Mouse (Mus musculus) hindbrain, embryonic 13.5 days (tissue): ENCODE results near the gene Arhgef7. TPM values are rescaled to one million over a fixed set of nuclear protein-coding genes. Genes with fewer than 3 reads are reported as not detected.

Experiments
- ATAC-seq: fragments of 200-750 bp; cut with Nextera tagmentation; 2 replicates; pipeline ENCODE4 v1.8.0; 2017; ENCODE audit warnings: moderate TSS enrichment; ENCODE audit not compliant: low FRiP score
- H3K27ac ChIP-seq: fragments of 300-500 bp; sonication (generic); 2 replicates; pipeline ENCODE4 v1.5.1; 2015; ENCODE audit warnings: inconsistent platforms, mild to moderate bottlenecking, moderate library complexity
- H3K27me3 ChIP-seq: fragments of 300-500 bp; sonication (generic); 2 replicates; pipeline ENCODE4 v1.6.1; 2015; ENCODE audit warnings: mild to moderate bottlenecking, inconsistent platforms
- H3K36me3 ChIP-seq: fragments of 300-500 bp; sonication (generic); 2 replicates; pipeline ENCODE4 v1.6.1; 2015; ENCODE audit warnings: mild to moderate bottlenecking, inconsistent platforms
- H3K4me1 ChIP-seq: fragments of 300-500 bp; sonication (generic); replicated peaks from 2 replicates; pipeline ENCODE4 v1.6.1; 2015; ENCODE audit warnings: inconsistent platforms
- H3K4me2 ChIP-seq: fragments of 300-500 bp; sonication (generic); 2 replicates; pipeline ENCODE4 v1.6.1; 2015; ENCODE audit warnings: inconsistent platforms, mild to moderate bottlenecking, moderate library complexity
- H3K4me3 ChIP-seq: fragments of 300-500 bp; sonication (generic); 2 replicates; pipeline ENCODE4 v1.5.1; 2015; ENCODE audit warnings: mild to moderate bottlenecking, inconsistent platforms
- H3K9ac ChIP-seq: fragments of 300-500 bp; sonication (generic); 2 replicates; pipeline ENCODE4 v1.6.1; 2015; ENCODE audit warnings: mild to moderate bottlenecking, inconsistent platforms
- H3K9me3 ChIP-seq: fragments of 300-500 bp; sonication (generic); 2 replicates; pipeline ENCODE4 v1.6.1; 2016; ENCODE audit warnings: inconsistent platforms
- WGBS: fragments of 180-500 bp; shearing (Covaris S2); methylation state at CpG from one replicate; pipeline ENCODE4 v1.1.7; 2015; 5-methylcytosine and 5-hydroxymethylcytosine counted together
- polyA plus RNA-seq: library from polyadenylated mRNA; unstranded; fragments of >200 nt; fragmentation: Nextera tagmentation; extraction: Ambion mirVana; gene quantifications from 2 replicates; pipeline ENCODE4 v1.2.1, GENCODE M21; 2015

Gene Arhgef7
- polyA plus RNA-seq, 1 experiment from 2014 or later: 62.5 TPM

DNA sequence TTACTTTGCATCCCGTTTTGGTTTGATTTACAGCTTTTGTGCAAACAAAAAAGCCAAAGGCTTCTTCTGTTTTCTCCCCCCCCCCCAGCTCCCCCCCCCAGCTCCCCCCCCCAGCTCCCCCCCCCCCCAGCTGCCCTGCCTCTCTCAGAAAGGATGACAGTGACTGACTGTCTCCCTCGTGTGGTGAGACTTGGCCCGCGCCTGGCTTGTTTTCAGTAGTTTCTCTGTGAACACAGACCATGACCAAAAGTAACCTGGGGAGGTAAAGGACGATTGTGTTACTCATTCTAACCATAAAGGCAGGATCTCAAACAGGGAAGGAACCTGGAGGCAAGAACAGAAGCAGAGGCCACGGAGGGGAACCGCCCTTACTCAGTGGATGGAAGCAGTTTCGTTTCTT, 60.7 kb downstream of the Arhgef7 start:
- no peaks in the 10 kb centered on the region; the same call in 1 of the 2 replicates for H3K4me1 ChIP-seq
- WGBS: 61% methylated on average over 8 of the region's 8 CpGs
- H3K27me3 ChIP-seq: no peaks in the 10 kb centered on the region
- H3K9ac ChIP-seq: no peak overlapping the region
- H3K27ac ChIP-seq: no peak overlapping the region
- H3K9me3 ChIP-seq: no peaks in the 10 kb centered on the region
- no peak for ATAC-seq
- H3K4me2 ChIP-seq: no peak overlapping the region
- peaks cover 42% of the 10 kb centered on the region for H3K36me3 ChIP-seq
- no peak overlapping the region for H3K4me3 ChIP-seq

DNA sequence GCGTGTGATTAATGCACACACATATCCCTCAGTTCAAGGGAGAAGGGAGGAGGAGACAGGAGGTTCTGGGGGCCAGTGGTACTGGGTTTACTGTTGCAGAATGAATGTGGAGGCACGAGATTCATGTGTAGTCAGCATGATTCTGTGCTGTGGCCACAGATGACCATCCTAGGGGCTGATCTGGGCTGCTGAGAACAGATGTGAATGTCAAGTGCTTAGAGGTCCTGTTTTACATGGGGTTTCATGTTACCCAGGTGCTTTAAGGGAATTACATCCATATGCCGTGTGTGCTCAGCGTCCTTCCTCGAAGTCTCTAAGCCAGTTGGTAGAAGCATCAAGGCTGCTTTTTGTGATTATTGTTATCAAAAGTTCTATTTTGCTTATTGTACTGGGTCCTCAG, 61.6 kb downstream of the Arhgef7 start:
- Histone ChIP-seq H3K4me1 (no peaks in the 10 kb centered on the region; the same call in 1 of the 2 replicates), H3K4me2 (no peak overlapping the region), H3K9ac (no peak overlapping the region), H3K27me3 (no peaks in the 10 kb centered on the region), H3K4me3 (no peak overlapping the region), H3K9me3 (no peaks in the 10 kb centered on the region), H3K27ac (no peak overlapping the region), H3K36me3 (peaks cover 42% of the 10 kb centered on the region)
- 90% methylated on average over 5 of the region's 5 CpGs for WGBS
- ATAC-seq: no peak

DNA sequence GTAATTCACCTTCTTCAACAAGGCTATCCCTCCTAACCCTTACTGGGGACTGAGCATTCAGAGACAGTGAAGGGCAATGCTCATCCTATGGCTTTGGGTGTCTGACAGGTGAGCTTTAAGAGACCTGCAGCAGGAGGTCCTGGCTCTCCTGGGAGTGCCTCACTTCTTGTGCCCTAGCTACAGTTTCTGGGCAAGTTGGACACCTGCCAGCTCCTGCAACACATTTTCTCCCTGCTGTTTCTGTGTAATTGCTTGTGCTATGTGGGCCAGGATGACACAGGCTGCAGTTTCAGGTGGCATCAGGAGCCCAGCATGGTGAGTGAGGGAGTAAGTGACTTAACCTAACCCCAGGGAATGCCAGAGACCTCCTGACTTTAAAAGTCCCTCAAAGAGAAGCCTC, 67.4 kb downstream of the Arhgef7 start:
- Histone ChIP-seq H3K36me3 (peaks cover 54% of the 10 kb centered on the region), H3K27ac (peak overlapping the region; percentile 48), H3K4me2 (no peak overlapping the region), H3K27me3 (no peaks in the 10 kb centered on the region), H3K9me3 (no peaks in the 10 kb centered on the region), H3K4me1 (peaks cover 24% of the 10 kb centered on the region), H3K9ac (no peak overlapping the region), H3K4me3 (no peak overlapping the region)
- no peak for ATAC-seq

DNA sequence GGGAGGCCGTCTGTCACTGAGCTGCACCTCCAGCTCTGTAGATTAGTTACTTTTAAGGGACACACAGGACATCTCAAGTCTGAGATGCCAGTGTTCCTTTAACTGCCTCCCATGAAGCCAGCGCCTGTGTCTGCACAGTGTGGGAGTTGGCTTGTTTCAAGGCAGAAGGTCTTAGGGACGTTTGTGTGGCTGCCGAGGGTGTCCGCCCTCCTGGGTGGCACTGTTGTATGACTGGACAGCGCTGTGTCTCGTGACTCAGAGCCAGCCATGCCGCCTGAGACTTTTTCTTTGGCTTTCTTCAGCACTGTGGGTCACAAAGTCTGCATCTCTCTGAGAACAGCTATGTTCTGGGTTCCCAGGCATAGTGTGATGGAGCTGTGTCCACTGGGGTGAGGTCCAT, 69.6 kb downstream of the Arhgef7 start:
- no peaks in the 10 kb centered on the region for H3K27me3 ChIP-seq
- H3K27ac ChIP-seq: peak overlapping the region; percentile 72
- 86% methylated on average over 8 of the region's 8 CpGs for WGBS
- peaks cover 24% of the 10 kb centered on the region for H3K4me1 ChIP-seq
- H3K36me3 ChIP-seq: peaks cover 61% of the 10 kb centered on the region
- ATAC-seq: 0 out of 2 replicates have a peak, but pooled peaks have one; percentile 25
- no peak overlapping the region for H3K4me3 ChIP-seq
- H3K9ac ChIP-seq: no peak overlapping the region
- no peaks in the 10 kb centered on the region for H3K9me3 ChIP-seq
- H3K4me2 ChIP-seq: no peak overlapping the region

DNA sequence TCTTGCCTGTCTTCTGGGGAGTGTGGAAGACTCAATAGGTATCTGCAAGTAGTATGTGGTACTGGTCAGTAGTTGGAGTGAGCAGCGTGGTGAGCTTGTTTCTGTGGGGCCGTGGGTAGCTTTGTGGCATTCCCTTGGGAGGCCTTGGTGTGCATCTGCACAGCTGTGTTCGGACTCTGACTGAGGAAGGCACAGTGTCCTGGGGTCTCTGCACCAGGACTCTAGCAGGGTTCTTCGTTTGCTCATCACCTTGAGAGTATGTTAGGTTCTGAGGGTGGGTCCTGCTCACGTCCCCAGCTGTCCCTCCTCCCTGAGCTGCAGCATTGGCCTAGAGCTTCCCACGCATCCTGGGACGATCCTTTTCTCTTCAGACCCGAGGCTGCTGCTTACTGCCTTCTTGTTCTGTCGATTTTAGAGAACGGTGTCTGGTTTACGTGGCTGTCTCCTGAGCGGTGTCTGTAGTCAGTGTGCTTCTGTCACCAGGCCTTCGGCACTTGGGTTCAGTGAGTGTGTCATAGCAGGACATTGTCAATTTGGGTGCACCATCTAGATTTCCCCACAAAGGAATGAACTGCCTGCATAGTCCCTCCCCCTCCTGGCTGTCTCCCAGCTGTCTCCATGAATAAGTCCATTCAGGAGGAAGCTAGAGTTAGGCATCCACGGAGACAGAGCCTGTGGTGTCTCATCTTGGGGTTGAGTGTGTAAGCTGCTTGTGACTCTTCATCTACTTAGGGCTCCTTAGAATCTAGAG, 70.4 kb downstream of the Arhgef7 start:
- H3K27ac ChIP-seq: peak overlapping the region; percentile 72
- H3K4me3 ChIP-seq: no peak overlapping the region
- no peak overlapping the region for H3K9ac ChIP-seq
- peaks cover 60% of the 10 kb centered on the region for H3K36me3 ChIP-seq
- ATAC-seq: peak; percentile 40; the same call in 1 of the 2 replicates
- H3K4me2 ChIP-seq: no peak overlapping the region
- H3K4me1 ChIP-seq: peaks cover 24% of the 10 kb centered on the region
- WGBS: 69% methylated on average over 14 of the region's 14 CpGs
- H3K9me3 ChIP-seq: no peaks in the 10 kb centered on the region
- H3K27me3 ChIP-seq: no peaks in the 10 kb centered on the region

DNA sequence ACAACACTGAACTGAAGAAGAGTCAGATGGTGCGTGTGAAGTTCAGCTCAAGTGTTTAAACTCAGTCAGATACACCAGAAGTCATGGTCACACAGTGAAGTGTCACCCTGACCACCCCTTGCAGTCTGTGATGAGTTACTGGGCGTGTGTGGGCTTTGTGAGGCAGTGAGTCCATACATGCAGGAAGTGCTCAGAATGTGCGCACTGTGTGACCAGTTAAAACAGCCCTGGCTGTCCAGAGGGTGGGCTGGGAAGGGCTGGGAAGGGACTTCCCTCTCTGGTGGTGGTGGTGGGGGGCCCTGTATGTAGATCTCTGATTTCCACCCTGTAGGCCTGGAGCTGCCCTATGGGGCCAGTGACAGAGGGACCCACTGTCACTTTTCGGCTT, 71.0 kb downstream of the Arhgef7 start:
- H3K27me3 ChIP-seq: no peaks in the 10 kb centered on the region
- no peak overlapping the region for H3K9ac ChIP-seq
- H3K36me3 ChIP-seq: peaks cover 60% of the 10 kb centered on the region
- H3K9me3 ChIP-seq: no peaks in the 10 kb centered on the region
- H3K4me2 ChIP-seq: no peak overlapping the region
- H3K27ac ChIP-seq: peak overlapping the region; percentile 48; the same call in 1 of the 2 replicates
- H3K4me1 ChIP-seq: peaks cover 24% of the 10 kb centered on the region
- 0 out of 2 replicates have a peak, but pooled peaks have one; percentile 16 for ATAC-seq
- H3K4me3 ChIP-seq: no peak overlapping the region
- WGBS: 83% methylated on average over 4 of the region's 4 CpGs

DNA sequence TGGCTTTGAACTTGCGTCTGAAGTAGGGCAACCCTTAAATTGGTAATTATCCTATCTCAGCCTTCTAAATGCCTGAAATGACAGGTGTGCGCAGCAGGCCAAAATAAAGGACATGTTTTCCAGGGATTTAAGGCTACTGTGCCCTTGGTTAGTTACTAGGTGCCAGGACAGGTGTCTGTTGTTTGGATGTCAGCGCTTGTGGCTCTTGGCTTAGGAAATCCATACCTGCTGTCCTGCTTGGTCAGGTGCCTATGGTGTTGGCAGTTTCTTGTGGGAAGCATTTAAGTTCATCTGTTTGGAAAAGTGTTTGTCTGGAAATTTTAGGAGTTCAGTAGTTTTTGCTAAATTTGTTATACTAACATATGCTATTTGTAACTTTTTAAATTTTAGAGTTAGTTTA, 71.6 kb downstream of the Arhgef7 start:
- Histone ChIP-seq H3K36me3 (peaks cover 62% of the 10 kb centered on the region), H3K4me1 (peaks cover 24% of the 10 kb centered on the region), H3K4me3 (no peak overlapping the region), H3K27ac (no peak overlapping the region), H3K4me2 (no peak overlapping the region), H3K27me3 (no peaks in the 10 kb centered on the region), H3K9me3 (no peaks in the 10 kb centered on the region), H3K9ac (no peak overlapping the region)
- ATAC-seq: no peak
- WGBS: 97% methylated on average over 3 of the region's 3 CpGs

DNA sequence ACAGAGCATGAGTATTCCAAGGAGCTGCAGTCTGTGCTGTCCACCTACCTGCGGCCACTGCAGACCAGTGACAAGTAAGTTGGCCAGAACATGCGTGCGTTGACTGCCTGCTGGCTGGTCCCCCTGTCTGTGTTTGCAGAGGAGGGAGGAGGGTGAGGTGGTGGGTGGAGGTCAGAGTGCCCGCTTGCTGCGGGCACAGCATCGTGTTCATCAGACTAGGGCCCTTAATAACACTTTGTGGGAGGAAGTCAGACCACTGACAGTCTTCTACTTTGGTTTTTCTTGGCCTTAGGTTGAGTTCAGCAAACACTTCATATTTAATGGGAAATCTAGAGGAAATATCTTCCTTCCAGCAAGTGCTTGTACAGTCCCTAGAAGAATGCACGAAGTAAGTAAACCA, 73.0 kb downstream of the Arhgef7 start:
- Histone ChIP-seq H3K9me3 (no peaks in the 10 kb centered on the region), H3K4me2 (no peak overlapping the region), H3K9ac (no peak overlapping the region), H3K27ac (0 out of 2 replicates have a peak overlapping the region, but pooled peaks have one; percentile 40), H3K4me3 (no peak overlapping the region), H3K27me3 (no peaks in the 10 kb centered on the region), H3K4me1 (peaks cover 17% of the 10 kb centered on the region), H3K36me3 (peaks cover 68% of the 10 kb centered on the region)
- ATAC-seq: no peak
- 90% methylated on average over 7 of the region's 7 CpGs for WGBS

DNA sequence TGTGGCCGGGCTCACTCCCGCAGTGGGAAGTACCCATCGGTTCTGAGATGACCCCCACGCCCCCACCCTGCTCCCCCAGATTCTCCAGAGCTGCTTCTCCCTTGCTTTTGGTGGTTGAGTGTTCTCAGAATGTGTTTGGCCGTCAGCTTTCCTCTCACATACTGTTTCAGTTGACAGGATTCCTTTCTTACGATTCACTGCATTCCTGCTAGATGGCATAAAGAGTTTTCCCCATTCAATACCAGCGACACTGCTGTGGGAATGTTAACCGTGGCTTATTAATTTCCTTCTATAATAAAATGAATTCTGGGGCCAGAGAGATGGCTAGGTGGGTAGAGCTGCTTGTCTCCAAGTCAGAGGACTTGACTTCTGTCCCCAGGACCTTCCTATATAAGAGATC, 74.0 kb downstream of the Arhgef7 start:
- Histone ChIP-seq H3K4me3 (no peak overlapping the region), H3K36me3 (peaks cover 71% of the 10 kb centered on the region), H3K9me3 (no peaks in the 10 kb centered on the region), H3K27me3 (no peaks in the 10 kb centered on the region), H3K27ac (no peak overlapping the region), H3K4me1 (peaks cover 21% of the 10 kb centered on the region), H3K4me2 (no peak overlapping the region), H3K9ac (no peak overlapping the region)
- ATAC-seq: no peak
- WGBS: 60% methylated on average over 8 of the region's 8 CpGs

DNA sequence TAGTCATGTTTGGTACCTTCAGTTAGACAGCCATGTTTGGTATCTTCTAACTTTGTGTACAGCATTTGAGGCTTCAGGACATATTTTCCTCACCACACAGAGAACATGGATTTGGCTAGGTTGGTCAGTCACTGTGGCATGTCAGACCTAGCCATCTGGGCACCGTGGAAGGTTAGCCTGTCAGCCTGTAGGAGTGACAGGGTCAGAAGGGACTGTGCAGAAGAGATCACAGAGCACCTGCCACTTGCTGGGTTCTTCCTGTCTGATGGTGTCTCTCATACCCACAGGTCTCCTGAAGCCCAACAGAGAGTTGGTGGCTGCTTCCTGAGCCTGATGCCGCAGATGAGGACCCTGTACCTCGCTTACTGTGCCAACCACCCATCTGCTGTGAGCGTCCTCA, 77.4 kb downstream of the Arhgef7 start:
- Histone ChIP-seq H3K27ac (no peak overlapping the region), H3K27me3 (no peaks in the 10 kb centered on the region), H3K36me3 (peaks cover 90% of the 10 kb centered on the region), H3K4me3 (no peak overlapping the region), H3K4me1 (0 out of 2 replicates have a peak, but pooled peaks cover 4% of the 10 kb centered on the region), H3K4me2 (no peak overlapping the region), H3K9me3 (no peaks in the 10 kb centered on the region), H3K9ac (no peak overlapping the region)
- 97% methylated on average over 4 of the region's 4 CpGs for WGBS
- no peak for ATAC-seq

DNA sequence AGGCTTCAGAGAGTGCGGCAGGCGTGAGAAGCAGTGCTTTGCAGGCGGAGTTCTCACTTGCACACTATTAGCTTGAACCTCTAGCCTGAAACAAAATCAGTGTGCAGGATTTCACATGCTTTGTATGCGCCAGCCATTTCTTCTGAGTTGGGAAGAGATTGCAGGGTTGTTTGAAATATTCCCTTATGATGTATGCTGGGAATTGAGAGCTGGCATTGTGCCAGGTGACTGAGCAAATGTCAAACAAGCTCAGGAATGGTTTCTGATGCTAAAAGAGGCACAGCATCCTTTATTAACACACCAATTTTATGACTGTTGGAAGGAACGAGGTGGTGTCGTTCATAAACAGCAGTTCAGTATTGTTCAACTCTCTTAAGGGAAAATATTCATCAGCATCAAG, 78.7 kb downstream of the Arhgef7 start:
- Histone ChIP-seq H3K4me1 (0 out of 2 replicates have a peak, but pooled peaks cover 4% of the 10 kb centered on the region), H3K36me3 (peaks cover 94% of the 10 kb centered on the region), H3K9ac (no peak overlapping the region), H3K27me3 (no peaks in the 10 kb centered on the region), H3K27ac (0 out of 2 replicates have a peak overlapping the region, but pooled peaks have one; percentile 9), H3K9me3 (no peaks in the 10 kb centered on the region), H3K4me2 (no peak overlapping the region), H3K4me3 (no peak overlapping the region)
- WGBS: 89% methylated on average over 6 of the region's 6 CpGs
- no peak for ATAC-seq

DNA sequence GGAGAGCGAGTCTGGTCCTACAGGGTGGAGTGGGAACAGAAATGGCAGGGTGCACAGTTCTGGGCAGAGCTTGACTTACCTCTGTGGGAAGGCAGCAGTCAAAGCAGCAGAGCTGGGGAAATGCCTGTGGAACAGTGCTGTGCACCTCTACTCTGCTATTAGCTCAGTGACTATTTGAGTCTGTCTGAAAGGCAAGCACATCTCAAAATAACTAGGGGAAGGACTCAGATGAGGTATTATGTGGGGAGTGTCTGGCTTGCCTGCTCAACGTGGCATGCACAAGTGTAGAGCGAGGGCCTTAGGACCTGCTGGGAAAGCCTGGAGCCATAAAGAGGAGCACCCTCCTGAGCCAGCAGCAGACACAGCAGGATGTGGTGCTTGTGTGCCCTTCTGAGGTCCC, 79.8 kb downstream of the Arhgef7 start:
- no peaks in the 10 kb centered on the region for H3K27me3 ChIP-seq
- 0 out of 2 replicates have a peak, but pooled peaks cover 4% of the 10 kb centered on the region for H3K4me1 ChIP-seq
- H3K9ac ChIP-seq: no peak overlapping the region
- ATAC-seq: no peak
- H3K4me3 ChIP-seq: no peak overlapping the region
- H3K9me3 ChIP-seq: no peaks in the 10 kb centered on the region
- WGBS: 85% methylated on average over 3 of the region's 3 CpGs
- peaks cover 96% of the 10 kb centered on the region for H3K36me3 ChIP-seq
- H3K27ac ChIP-seq: no peak overlapping the region
- no peak overlapping the region for H3K4me2 ChIP-seq

DNA sequence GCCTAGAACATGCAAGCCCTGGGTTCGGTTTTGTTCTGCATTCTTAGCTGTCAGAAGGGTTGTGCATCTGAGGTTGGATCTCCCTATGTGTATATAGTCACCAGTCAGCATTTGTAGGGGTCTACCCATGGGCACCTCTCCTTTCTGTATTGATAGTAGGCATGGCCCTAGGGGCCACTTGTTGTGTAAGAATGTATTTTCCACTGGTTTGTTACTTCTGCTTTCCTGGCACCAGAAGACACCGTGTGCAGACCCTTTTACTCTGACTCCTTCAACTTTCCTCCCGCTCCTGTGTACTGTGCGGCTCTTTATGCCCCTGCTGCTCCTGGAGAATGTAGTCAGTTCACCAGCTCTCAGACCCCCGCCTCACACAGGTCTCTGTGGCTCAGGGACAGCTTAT, 80.5 kb downstream of the Arhgef7 start:
- H3K9me3 ChIP-seq: no peaks in the 10 kb centered on the region
- no peak overlapping the region for H3K27ac ChIP-seq
- no peak for ATAC-seq
- H3K4me3 ChIP-seq: no peak overlapping the region
- H3K27me3 ChIP-seq: no peaks in the 10 kb centered on the region
- no peak overlapping the region for H3K4me2 ChIP-seq
- no peak overlapping the region for H3K9ac ChIP-seq
- 0 out of 2 replicates have a peak, but pooled peaks cover 4% of the 10 kb centered on the region for H3K4me1 ChIP-seq
- 96% methylated on average over 5 of the region's 5 CpGs for WGBS
- peaks cover 96% of the 10 kb centered on the region for H3K36me3 ChIP-seq
